Mouse (Mus musculus): ENCODE data around the gene Srd5a3. TPM values are rescaled to one million over a fixed set of nuclear protein-coding genes. Genes with fewer than 3 reads are reported as not detected.
"Not testable (repeated sequence)": the region's sequence is repeated elsewhere in the genome, so short reads cannot be mapped to it uniquely, and the experiment has no call there.

The Srd5a3 gene
- 10 to 100 TPM; 31.3 to 33.9 TPM for total RNA-seq (2021)
- long read RNA-seq, experiment 1, transcript Srd5a3-201 (6 exons, 1,747 nt): major isoform, 15 of 17 reads
- long read RNA-seq, experiment 1, partial matches to known transcripts: 2 of 17 reads
- long read RNA-seq, experiment 1, other reads (novel, unspliced or antisense): 0 of 17 reads
- long read RNA-seq, experiment 2, transcript Srd5a3-201 (6 exons, 1,747 nt): major isoform, 27 of 32 reads
- long read RNA-seq, experiment 2, partial matches to known transcripts: 1 of 32 reads
- long read RNA-seq, experiment 2, other reads (novel, unspliced or antisense): 3 of 32 reads

DNA sequence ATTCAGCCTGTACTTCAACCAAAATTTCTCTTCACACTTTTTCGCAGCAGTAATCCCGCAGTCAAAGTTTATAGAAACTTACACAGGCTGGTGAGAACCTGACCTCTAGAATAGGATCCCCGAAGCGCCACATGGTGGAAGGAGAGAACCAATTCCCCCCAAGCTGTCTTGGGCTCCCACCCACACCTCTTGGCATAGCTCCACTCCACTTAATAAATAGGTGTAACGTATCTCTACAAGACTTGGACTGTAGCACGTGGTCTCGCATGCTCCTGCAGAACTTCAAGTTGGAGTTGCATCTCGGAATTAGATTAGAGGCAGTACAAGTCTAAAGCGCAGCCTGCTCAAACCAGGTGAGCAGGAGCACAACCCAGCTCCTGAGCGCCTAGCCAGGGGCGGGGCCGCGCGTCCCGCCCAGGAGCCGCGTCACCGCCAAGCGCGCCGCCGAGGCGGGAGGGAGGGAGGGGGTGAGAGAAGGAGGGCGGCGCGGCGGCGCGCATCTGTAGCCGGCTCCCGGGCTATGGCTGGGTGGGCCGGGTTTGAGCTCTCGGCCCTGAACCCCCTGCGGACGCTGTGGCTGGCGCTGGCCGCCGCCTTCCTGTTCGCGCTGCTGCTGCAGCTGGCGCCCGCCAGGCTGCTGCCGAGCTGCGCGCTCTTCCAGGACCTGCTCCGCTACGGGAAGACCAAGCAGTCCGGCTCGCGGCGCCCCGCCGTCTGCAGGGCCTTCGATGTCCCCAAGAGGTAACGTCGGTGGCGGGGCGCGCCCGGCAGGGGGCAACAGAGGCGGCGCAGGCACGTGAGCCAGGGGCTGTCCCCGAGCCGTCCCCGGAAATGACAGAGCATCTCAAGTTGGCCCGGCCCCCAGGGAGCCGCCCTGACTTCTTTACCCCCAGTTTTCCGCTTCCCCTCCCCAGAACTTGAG lies at the start of gene Srd5a3:
Gene Srd5a3 (plus strand): TSS at position 464 of the 922 bp plus-strand sequence.
- peak; percentile 92 to 97 for DNase-seq (ENCODE audit: low spot score in 2 of 2)

DNA sequence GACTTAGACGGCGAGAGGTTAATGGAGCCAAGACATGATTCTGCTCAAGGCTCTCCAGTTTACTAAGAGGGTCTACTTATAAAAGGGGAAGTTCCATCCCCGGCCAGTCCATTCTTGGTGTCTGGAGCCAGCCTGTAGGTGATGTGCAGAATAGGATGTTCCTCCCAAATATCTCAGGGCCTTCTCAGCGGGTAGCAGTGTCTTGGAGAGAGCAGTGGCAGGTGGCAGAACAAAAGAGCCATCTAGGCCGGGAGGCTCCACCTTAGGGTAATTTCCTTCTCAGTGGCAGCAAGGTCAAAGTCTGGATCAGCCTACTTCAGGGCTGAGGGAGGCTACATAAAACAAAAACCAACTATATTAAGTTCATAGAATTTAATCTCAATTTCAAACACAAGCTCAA lies 36.3 kb upstream of the Srd5a3 start:
- DNase-seq (ENCODE audit: low spot score in 2 of 2): not testable (repeated sequence)

DNA sequence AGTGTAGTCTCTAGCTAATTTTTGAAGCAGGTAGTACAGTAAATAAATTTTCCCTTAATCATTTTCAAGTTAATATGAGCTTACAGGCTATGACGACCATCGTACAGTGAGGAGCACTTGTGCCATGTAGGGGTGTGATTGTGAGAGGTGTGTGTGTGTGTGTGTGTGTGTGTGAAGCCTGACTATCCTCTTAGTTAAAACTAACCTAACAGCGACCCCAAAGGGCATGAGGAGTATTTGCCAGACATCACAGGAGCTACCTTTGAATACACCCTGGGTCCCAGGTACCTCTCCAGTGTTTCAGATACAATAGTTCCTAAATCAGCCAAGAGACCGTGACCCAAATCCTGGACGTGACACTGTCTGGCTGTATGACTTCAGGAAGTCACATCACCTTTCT lies 32.8 kb upstream of the Srd5a3 start:
- DNase-seq (ENCODE audit: low spot score in 2 of 2): no peak

DNA sequence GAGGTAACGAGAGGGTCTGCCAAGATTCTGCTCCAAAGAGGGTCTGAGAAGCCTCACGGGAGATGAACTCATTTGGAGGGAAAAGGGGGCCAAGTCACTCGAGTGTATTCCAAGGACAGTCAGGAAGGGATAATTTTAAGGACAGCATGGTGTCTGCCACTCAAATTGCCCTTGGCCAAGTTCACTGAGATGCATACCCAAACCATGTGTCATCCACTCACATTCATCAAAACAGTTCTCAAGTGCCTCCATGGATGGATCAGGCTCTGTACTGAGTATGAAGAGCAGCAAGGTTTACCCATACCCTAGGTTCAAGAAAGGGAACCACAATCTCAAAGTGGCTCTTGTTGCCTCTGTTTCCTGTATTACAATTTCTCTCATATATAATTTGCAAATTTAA lies 31.6 kb upstream of the Srd5a3 start:
- DNase-seq (ENCODE audit: low spot score in 2 of 2): no peak

DNA sequence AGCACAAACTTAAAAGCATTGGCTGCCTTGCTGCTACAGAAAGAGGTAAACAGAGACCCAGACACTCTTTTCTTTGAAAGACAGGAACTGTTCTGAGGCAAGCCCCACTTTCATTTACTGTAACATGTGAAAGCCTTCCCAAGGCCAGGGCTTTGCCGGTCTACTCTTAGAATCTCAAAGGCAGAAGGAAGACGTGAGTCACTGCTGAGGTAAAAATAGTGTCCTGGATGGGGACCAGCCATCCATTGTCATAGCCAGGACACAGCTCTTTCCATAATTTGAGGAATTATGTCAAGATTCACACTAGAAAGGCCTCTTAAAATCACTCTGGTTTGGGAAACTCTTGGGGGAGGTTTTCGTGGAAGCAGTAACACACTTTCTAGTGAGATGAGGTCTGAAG lies 28.9 kb upstream of the Srd5a3 start:
- no peak for DNase-seq (ENCODE audit: low spot score in 2 of 2)

DNA sequence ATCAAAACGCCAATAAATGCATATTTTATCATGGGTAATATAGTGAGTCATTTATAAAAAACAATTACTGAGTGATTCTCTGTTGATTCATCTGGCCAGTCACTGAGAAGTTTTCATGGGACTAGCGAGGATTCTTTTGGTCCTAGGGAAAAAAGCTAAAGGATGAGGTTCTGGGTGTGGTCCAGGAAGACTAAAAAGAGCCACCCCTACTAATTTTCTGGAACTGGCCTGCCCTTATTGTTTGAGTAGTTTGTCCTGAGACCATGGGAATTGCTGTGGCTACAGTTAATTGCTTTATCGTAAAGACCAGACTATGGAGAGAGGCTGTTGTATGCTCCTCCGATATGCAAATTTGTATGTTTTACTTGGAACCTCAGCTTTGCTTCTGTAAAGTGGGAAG lies 28.1 kb upstream of the Srd5a3 start:
- DNase-seq (ENCODE audit: low spot score in 2 of 2): no peak

DNA sequence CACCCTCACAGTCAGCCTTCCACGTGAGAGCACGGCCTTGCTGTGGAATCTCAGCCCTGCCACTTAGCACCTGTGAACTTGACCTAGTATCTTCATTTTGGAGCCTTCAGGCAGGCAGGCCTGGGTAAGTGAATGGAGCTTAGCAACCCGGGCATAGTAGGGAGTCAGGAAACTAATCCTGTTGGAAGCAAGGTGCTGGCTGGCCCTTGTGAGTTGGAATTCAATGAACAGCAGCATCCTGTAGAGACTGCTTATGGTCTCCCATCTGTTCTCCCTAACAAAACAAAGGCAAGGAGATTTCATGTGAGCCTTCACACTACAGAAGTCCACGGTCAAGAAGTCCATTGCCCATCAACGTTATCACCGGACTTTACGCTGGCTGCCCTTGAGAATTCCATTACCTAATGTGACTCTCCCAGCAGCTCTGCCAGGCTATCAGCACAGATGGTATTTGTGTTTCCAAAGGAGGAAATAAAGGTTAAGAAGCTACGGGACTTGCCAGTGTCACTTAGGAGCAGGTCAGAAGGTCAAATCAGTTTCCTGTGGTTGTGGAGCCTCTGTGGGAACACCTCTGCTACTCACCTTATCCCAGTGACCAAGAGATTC lies 24.5 kb upstream of the Srd5a3 start:
- DNase-seq (ENCODE audit: low spot score in 2 of 2): no peak

DNA sequence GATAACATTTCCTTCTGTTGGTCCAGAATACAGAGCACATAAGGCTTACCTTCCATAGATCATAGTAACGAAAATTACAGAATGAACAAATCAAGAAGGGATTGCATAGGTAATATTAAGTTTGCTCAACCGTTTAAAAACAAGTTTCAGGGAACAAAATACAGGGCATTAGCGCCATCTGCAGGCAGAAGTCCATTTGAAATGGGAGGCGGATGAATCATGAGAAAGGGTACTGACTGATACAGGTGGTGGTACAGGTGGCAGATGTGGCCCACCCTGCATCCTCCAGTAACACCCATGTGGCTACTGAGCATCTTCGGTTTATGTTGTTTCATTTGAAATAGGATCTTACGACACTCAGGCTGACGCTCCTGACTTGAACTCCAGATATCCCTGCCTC lies 21.6 kb upstream of the Srd5a3 start:
- peak; percentile 45 for DNase-seq (ENCODE audit: low spot score in 2 of 2)

DNA sequence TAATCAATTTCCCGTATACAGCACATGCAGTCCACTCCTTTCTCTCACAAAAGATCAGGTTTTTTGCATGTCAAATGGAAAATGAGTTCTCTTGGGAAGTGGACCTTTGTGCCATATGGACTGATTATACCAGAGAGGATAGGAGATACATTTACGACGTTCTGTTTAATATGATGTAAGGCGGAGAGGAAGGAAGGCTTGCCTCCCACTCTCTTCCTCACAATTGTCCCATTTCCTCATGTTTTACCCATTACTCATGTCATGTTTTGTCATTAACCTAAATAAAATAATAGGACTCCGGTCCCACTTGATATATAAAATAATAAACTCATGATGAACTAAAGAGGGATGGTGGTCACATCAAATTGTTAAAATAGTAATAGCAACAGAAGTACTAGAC lies 19.4 kb upstream of the Srd5a3 start:
- no peak for DNase-seq (ENCODE audit: low spot score in 2 of 2)

DNA sequence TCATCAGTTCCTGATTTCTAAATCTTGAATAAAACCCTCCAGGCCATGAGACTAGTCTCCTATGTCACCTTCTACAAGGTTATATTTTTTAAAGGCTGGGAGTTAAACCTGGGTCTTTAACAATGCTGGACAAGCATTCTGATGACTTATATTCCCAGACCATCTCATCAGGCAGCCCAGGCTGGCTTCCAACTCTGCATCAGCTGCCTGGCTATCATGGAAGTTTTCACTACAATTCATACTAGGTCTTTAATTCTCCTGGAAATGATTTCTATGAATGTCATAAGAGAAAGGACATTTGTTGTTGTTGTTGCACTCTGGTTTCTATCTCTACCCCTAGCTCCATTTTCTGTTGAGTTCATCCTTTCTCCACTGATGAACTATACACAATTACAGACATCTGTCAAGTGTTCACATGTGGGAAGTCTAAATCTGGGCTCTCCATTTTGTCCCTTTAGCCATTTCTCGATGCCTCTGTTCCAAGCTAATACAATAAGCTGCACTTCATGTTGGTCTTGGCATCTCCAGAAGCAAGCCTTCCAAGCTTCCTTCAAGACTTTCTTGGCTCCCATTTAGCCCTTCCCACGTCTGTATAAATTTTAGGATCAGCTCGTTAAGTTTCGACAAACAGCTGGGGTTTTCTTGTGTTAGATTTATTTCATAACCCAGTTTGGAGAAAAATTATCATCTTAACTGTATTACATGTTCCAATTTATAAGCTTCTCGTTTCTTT lies 12.3 kb upstream of the Srd5a3 start:
- no peak for DNase-seq (ENCODE audit: low spot score in 2 of 2)

DNA sequence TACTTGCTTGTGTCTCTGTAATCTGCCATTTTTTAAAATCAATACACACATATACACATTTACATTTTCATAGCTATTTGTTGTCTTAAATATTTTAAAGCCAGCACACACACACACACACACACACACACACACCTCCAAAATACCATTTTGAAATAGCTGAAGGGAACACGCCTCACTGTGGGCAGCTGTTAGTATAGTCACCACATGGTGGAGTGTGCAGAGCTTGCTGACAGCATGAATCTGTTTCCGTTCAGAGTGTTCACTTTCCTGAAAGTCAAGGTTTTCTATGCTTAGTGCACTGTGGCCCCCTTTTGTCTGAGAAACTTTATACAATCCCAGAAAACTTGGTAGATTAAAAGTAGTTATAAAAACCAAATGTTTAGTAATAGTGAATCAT lies 9.8 kb upstream of the Srd5a3 start:
- no peak for DNase-seq (ENCODE audit: low spot score in 2 of 2)

DNA sequence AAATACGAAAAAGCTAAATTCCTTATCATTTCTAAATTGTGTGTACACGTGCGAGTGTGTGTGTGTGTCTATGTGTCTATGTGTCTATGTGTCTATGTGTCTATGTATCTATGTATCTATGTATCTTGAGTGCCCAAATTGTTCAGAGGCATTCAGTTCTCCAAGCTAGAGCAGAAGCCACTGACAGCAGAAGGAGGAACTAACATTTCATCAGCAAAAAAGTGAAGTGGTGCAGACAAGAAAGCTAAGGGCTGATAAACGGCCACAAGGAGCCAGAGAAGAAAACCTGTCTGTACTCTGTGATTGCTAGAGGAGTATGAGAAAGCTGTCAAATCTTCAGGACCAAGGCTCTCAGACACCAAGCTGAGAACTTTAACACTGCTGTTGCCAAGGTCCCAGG lies 8.1 kb upstream of the Srd5a3 start:
- no peak for DNase-seq (ENCODE audit: low spot score in 2 of 2)

DNA sequence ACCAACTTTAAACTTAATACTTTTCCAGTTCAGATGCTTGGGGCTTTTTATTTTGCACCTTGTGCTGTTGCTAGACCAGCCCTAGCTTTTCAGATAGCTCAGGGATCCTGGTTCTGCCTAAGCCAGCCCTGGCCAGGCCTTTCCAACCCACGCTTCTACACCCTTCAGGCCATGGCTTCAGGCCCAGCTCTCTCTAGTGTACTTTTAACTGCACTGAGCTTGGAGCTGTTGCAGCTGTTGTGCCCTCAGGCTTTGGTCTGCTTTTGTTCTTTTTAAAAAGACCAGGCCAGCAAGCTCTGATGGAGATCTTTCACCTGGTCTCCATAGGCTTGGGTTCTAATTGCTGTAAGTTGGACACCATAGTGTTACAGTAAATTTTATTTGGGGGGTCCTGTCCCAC lies 4.4 kb upstream of the Srd5a3 start:
- no peak for DNase-seq (ENCODE audit: low spot score in 2 of 2)

DNA sequence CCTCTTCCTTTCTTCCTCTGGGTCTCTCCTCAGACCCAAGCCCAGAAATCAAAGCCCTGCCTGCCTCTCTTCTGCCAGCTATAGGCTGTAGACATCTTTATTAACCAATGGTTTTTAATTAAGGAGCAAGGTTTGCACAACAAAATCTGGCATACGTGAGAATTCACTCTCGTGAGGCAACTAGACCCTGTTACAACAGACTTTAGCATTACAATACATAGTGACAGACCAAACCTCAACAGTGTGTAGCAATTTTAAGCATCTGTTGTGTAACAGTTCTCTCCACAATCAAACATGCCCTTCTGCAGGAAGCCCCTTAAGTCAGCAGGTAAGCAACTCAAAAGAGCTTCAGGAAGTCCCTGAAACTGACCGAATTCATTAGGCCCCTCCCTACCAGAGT lies 3.8 kb upstream of the Srd5a3 start:
- DNase-seq (ENCODE audit: low spot score in 2 of 2): no peak

DNA sequence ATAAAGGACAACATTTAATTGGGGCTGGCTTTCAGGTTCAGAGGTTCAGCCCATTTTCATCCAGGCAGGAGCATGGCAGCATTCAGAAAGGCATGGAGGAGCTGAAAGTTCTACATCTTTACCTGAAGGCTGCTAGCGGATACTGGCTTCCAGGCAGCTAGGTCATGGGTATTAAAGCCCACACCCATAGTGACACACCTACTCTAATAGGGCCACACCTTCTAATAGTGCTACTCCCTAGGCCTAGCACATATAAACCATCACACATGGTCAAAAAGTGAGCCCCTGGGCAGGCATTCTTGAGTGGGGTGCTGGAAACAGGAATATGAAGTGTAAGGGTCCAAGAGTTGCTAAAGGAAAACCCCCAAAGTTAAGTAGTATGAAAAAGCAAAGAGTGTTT lies 2.5 kb upstream of the Srd5a3 start:
- no peak for DNase-seq (ENCODE audit: low spot score in 2 of 2)

DNA sequence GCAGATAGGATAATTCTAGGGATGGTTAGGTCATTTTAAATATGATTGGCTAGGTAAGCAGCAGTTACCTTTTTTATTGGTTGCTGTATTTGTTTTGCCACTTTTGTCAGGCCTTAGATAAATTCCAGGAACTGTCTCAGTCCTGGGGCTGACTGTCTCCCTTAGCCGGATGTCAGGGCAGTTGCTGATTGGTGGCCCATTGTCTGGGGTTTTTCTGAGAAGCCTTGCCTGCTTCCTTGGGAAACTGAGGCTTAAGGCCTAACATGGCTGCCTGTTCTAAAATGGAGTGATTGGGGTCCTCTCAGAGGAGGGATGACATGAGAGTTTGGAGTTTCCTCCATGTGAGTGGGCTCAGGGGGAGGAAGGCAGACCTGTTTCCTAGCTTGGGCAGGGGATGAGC lies 2.0 kb upstream of the Srd5a3 start:
- no peak for DNase-seq (ENCODE audit: low spot score in 2 of 2)

DNA sequence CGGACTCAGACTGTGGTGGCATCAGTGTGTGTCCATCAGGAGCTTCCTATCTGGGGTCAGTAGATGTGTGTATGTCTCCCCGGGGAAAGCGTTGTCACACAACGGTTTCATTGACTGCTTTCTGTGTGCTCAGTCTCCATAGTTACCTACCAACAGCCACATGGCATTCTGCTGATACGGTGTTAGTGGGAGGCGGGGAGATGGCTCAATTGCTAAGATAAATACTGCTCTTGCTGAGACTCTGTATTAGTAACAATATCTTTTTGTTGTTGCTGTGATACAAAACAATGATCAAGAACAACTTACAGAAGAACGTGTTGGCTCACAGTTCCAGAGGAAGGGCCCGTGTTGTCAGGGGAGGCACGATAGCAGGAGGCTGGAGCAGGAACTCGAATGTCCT lies 1.6 kb upstream of the Srd5a3 start:
- DNase-seq (ENCODE audit: low spot score in 2 of 2): no peak

DNA sequence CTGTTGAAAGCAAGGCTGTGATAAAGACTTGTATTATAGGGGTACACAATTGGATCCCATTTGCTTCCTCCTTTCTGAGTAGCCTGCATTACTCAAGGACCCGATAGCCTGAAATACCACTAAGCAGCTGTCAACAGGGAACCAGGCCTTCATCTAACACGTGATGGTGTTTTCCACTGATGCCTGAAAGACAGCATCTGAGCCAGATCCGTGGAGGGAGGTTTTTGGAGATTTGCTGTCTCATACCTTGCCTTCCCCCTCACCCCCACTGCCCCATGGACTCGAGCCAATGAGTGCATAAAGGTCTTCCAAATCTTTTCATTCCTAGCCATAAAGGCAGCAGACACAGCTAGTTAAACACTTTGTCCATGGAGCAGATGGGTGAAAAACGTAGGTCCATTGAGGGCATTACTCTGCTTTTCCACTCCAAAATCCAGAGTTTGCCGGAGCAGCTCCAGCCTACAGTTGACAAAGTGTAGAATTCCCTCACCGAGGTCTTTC lies 850 bp upstream of the Srd5a3 start:
- DNase-seq (ENCODE audit: low spot score in 2 of 2): no peak

DNA sequence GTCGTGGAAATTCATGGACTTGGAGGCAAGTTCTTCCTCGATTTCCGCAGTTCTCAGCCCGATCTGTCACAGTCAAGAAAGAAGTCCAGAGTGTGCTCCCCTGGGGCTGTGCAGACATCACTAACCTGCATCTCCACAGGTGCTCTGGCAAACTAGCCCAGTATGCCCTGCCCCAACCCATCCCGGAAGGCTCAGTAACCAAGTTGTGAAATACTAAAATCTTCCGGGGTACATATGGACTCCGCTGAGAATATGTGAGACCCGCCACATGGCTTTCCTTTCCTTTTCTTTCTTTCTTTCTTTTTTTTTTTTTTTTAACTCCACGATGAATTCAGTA lies 627 bp downstream of the Srd5a3 start:
- DNase-seq (ENCODE audit: low spot score in 2 of 2): no peak

DNA sequence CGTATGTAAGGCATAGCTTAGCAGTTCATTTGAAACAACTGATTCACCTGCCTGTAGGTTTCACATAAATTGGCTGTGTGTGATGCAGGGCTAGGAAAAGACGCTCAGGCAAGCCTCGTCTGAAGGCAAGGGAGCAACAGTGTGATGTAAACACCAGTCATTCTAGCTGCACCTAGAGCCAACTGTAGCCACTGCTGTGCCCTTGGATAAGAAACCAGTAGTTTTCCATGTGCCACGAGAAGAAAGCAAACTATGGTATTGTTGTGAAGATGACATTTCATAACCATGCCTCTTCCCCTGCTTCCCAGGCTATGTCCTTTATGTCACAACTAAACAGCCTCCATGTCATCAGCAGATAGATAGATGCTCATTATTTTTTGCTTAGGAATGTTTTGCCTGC lies 3.3 kb downstream of the Srd5a3 start:
- DNase-seq (ENCODE audit: low spot score in 2 of 2): no peak

DNA sequence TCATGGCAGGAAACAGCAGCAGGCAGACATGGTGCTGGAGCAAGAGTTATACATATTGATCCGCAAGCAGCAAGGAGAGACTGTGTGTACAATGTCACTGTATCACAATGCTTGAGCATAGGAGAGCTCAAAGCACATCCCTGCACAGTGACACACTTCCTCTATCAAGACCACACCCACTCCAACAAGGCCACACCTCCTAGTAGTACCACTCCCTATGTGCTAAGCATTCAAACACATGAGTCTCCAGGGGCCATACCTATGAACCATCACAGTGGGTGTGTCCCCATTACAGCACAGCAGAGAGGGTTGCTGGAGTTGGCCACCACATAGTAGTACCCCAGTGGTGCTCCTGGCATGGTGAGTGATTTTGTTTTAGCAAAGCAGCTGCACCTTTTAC lies 6.3 kb downstream of the Srd5a3 start:
- no peak for DNase-seq (ENCODE audit: low spot score in 2 of 2)

DNA sequence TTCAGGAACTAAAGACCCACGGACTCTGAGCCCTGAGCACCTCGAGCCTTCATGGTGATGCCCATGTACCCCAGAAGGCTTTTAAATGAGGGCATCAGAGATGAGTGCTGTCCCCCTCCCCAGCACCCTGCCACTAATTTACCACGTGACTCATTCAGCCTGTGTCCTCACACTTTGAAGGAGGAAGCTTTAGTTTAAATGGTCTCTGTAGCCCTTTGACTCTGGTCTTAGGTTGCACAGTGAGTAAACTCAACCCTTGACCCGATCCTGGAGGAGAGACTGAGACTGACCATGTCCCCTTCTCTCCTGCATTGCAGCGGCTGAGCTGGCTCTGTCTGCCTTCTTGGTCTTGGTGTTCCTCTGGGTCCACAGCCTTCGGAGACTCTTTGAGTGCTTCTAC lies 9.4 kb downstream of the Srd5a3 start:
- no peak for DNase-seq (ENCODE audit: low spot score in 2 of 2)
